Mouse (Mus musculus) bone marrow, adult 2 months (tissue): ENCODE results near the gene Zcchc3.
A peak's percentile ranks its signal among the peaks of the same experiment; 100 is the strongest.

Source experiments
- CTCF ChIP-seq: fragments of 200-500 bp; IDR thresholded peaks from 2 replicates; pipeline ENCODE4 v1.5.1; 2011; ENCODE audit warnings: low read length, control low read depth; ENCODE audit not compliant: control insufficient read depth, insufficient read depth
- POLR2A ChIP-seq: fragments of 200-500 bp; IDR thresholded peaks from 2 replicates; pipeline ENCODE4 v1.6.1; 2011; ENCODE audit warnings: low read depth, mild to moderate bottlenecking, control low read depth, low read length, borderline replicate concordance; ENCODE audit not compliant: control insufficient read depth

- TF ChIP-seq CTCF, result peak; percentile 84
- TF ChIP-seq POLR2A, result no peak
Observed at GRCm38 (mm10) chr2:152363245-152364147, 51.3 kb downstream of the Zcchc3 start.
